Mouse (Mus musculus) bone marrow, adult 2 months (tissue): ENCODE measurements around the gene Lrp1.
A peak's percentile ranks its signal among the peaks of the same experiment; 100 is the strongest.

Experiments used
- CTCF ChIP-seq: fragments of 200-500 bp; IDR thresholded peaks from 2 replicates; pipeline ENCODE4 v1.5.1; 2011; ENCODE audit warnings: low read length, control low read depth; ENCODE audit not compliant: control insufficient read depth, insufficient read depth
- POLR2A ChIP-seq: fragments of 200-500 bp; IDR thresholded peaks from 2 replicates; pipeline ENCODE4 v1.6.1; 2011; ENCODE audit warnings: low read depth, mild to moderate bottlenecking, control low read depth, low read length, borderline replicate concordance; ENCODE audit not compliant: control insufficient read depth

- TF ChIP-seq CTCF: peak; percentile 89
- TF ChIP-seq POLR2A: no peak
These were observed 111.7 kb downstream of the Lrp1 start for GRCm38 (mm10) chr10:127509051-127509836.
